Mouse (Mus musculus) ovary, postnatal 14 days (tissue): ENCODE measurements around the gene Rpl6.
A peak's percentile ranks its signal among the peaks of the same experiment; 100 is the strongest.
"Not testable (repeated sequence)": the region's sequence is repeated elsewhere in the genome, so short reads cannot be mapped to it uniquely, and the experiment has no call there.

ENCODE experiments used
- DNase-seq: peaks from one replicate; pipeline ENCODE4 v3.0.0; 2022; ENCODE audit warnings: low spot score

Rpl6 gene

GRCm38 (mm10) chr5:121197337-121197736 lies 6.9 kb upstream of the Rpl6 start:
- DNase-seq: no peak

DNA sequence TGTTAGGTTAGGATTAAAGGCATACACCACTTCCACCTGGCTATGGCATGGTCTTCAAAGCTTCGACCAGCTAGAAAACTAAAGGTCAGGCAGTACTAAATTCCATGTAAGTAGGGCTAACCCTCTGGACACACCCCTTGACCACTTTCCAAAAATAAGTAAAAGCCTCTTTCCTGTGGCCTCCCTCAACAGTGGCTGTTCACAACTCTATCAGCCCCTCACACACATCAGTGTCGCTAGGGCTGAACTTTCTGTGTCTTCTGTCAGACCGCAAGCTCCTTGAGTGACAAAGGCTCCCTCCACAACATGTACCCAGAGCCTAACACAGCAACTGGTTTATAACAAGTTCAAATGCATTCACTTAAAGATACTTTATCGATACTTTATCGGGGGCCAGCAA lies 5.9 kb upstream of the Rpl6 start:
- no peak for DNase-seq

GRCm38 (mm10) chr5:121201739-121202138 lies 2.5 kb upstream of the Rpl6 start:
- DNase-seq: no peak

DNA sequence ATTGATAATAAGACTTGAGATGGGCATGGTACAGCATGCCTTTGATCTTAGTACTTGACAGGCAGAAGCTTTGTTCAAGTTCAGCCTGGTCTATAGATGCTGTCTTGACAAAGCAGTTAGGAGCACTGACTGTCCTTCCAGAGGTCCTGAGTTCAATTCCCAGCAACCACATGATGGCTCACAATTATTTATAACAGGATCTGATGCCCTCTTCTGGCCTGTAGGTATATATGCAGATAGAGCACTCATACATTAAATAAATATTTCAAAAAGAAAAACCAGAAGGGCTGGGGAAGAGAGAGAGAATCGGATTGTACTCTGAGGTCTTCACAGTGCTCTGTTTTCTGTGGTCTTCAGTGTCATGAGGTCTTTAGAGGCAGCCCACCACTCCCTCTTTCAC lies 1.8 kb upstream of the Rpl6 start:
- DNase-seq: no peak

DNA sequence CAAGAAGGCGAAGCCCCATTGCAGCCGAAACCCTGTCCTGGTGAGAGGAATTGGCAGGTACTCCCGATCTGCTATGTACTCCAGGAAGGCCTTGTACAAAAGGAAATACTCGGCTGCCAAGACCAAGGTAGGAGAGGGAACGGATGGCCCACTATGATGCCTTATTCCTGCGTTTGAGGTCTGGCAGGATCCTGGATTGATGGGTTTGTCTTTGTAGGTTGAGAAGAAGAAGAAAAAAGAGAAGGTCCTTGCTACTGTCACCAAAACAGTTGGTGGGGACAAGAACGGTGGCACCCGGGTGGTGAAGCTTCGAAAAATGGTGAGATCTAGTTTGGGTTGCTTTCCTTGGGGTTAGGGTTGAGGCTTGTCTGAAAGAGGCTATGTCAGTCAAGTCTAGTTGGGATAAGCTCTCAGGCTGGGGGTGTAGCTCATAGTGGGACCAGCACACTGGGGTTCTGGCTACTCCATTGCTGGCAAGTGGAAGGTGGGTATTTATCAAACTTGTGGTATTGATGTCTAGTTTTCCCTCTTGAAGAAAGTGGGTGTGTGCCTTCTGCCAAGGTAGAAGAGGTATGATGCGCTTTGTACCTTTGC lies 1.4 kb downstream of the Rpl6 start:
- DNase-seq: not testable (repeated sequence)

GRCm38 (mm10) chr5:121206540-121206939 lies 2.3 kb downstream of the Rpl6 start:
- DNase-seq: no peak

GRCm38 (mm10) chr5:121206984-121207383 lies 2.7 kb downstream of the Rpl6 start:
- DNase-seq: no peak

DNA sequence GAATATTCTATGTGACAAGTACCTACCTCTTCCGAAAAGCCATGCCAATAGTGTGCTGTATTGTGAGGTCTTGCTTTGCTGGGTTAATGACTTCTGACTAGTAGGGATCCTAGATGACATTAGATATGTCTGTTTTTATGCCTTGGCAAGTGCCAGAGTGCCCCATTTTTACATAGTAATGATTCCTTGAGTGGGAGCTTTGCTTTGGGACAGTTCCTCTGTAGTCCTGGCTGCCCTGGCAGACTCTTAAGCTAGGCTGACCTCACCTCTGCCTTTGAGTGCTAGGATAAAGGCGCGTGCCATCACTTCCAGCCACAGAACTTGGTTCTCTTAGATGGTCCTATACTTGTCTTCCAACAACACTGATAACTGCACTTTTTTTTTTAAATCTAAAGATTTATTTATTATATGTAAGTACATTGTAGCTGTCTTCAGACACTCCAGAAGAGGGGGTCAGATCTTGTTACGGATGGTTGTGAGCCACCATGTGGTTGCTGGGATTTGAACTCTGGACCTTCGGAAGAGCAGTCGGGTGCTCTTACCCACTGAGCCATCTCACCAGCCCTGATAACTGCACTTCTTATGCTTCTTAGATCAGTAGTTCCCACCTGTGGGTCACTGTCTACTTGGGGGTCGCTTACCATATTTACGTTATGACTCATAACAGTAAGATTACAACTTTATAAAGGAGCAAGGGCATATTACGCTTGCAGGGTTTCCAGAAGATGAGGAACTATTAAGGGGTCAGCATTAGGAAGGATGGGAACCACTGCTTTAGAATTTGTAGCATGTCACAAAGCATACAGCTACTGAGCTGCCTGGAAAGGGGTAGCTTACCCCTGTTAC lies 5.7 kb downstream of the Rpl6 start:
- no peak for DNase-seq

GRCm38 (mm10) chr5:121210601-121210924 lies 6.3 kb downstream of the Rpl6 start:
- no peak for DNase-seq

GRCm38 (mm10) chr5:121212108-121212507 lies 7.8 kb downstream of the Rpl6 start:
- no peak for DNase-seq

DNA sequence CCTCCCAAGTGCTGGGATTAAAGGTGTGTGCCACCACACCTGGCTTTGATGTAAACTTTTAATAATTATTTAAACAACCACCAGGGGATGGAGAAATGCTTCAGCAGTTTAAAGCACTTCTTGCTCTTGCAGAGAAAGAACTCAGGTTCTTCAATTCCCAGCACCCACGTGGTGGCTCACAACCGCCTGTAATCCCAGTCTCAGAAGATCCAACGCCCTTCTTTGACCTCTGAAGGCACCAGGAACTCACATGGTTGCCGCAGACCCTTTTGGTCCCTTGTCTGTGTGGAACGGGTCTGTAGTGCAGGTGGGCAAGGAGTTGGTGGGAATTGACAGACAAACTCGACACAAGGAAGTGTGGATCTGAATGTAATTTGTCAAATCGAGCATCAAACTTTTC lies 10.4 kb downstream of the Rpl6 start:
- no peak for DNase-seq

- DNase-seq: peak; percentile 57
Observed at GRCm38 (mm10) chr5:121215380-121216125, 11.3 kb downstream of the Rpl6 start.

DNA sequence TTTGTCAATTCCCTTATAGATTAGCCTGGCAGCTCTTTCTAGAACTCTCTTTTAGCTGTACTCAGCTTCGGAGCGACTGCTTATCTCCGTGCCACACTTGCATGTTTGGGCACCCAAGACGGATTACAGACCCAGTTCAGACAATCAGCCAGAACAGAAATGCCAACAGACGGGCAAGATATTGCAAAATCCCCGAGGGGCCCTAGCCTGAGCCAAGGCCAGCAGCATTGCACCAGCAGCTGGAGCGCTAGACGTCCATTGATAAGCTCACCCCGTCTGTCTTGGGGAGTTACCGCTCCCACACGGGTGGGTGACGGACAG lies 11.8 kb downstream of the Rpl6 start:
- no peak for DNase-seq

DNA sequence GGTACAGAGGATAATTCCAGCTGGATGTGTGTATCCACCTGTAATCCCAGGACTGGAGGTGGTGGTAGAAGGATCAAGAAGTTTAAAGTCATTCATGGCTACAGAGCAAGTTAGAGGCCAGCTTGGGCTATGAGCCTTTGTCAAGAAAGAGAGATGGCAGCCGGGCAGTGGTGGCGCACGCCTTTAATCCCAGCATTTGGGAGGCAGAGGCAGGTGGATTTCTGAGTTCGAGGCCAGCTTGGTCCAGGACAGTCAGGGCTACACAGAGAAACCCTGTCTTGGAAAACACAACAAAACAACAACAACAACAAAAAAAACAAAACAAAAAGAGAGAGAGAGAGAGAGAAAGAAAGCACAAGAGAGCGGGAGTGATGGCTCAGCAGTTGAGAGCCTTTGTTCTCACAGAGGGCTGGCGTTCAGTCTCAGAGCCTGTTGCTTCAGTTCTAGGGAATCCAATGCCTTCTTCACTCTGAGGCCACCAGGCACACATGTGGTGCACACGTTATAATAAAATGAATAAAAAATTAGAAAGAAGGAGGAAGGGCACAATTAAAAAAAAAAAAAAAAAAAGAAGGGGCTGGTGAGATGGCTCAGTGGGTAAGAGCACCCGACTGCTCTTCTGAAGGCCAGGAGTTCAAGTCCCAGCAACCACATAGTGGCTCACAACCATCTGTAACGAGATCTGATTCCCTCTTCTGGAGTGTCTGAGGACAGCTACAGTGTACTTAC lies 12.5 kb downstream of the Rpl6 start:
- DNase-seq: not testable (repeated sequence)

- DNase-seq: no peak
Observed at GRCm38 (mm10) chr5:121217313-121217634, 13.0 kb downstream of the Rpl6 start.

DNA sequence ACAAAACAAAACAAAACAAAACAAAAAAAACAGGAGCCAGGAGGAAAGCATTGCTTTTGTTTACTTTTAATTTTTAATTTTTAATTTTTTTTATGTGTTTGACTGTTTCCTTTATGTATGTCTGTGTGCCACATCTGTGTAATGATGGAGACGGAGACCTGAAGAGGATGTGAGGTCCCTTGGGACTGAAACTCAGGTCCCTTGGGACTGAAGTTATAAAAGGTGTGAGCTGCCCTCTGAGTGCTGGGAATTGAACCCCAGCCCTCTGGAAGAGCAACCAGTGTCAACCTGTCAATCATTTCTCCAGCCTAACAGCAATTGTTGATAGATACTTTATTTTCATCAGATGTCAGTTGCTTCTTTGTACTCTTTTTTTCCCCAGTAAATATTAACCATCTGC lies 14.9 kb downstream of the Rpl6 start:
- DNase-seq: no peak

DNA sequence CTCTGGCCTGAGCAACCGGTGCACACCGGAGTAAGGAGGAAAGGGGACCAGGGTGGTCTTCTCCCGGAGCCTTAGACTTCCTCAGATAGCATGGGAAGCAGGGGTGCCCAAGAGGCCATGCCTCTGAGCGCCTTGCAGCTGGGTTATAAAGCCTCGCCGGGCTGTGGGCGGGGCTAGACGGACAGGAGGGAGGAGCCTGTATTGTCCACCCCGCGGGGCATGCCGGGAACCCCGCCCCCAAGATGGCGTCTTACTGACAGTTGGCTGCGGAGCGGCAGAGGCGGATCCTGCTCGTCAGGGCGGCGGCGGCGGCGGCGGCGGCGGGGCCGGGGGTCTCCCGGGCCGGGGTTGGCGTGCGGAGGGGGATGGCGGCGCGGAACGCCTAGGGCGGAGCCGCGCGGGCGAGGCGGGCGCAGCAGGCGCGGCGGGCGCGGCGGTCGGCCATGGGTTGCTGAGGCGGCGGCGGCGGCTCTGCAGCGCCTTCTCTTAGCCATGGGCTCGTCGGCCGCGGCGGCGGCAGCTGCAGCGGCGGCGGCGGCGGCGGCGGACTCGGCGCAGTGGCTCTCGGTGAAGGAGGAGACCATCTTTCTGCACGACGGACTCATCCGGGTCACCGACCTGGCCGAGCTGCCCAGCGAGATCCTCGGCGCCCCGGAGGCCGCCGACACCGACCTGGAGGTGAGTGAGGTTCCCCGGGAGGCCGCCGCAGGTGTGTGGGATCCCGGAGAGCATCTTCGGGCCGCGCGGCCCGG lies 15.9 kb downstream of the Rpl6 start, which contains the start of gene Hectd4:
Gene Hectd4, plus strand, starts transcription at position 240 of the 752 bp plus-strand sequence.
- peak; percentile 98 for DNase-seq

DNA sequence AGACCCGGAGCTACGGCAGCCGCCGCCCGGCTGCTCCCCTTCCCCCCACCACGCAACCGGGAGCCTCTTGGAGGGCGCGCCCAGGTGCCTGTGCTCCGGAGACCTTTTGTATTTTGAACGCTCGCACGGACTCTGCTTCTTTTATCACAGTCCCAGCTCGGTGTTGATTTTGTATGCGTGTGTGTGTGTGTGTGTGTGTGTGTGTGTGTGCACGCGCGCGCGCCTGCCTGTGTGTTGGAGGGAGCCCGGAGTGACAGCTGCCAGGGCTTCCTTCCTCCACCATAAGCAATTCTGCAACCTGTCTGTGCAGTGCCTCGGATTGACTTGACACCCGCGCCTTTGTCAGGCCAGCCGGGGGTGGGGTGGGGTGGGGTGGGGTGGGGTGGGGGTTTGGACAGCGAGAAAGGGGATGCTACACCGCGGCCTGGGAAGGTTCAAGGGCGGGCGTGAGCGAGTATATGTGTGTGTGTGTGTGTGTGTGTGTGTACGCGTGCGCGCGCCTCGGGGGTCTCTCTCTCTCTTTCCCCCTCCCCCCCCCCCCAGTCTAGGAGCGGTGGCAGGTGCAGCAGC lies 16.5 kb downstream of the Rpl6 start:
- no peak for DNase-seq

- no peak for DNase-seq
Observed at GRCm38 (mm10) chr5:121221328-121221850, 17.1 kb downstream of the Rpl6 start.

DNA sequence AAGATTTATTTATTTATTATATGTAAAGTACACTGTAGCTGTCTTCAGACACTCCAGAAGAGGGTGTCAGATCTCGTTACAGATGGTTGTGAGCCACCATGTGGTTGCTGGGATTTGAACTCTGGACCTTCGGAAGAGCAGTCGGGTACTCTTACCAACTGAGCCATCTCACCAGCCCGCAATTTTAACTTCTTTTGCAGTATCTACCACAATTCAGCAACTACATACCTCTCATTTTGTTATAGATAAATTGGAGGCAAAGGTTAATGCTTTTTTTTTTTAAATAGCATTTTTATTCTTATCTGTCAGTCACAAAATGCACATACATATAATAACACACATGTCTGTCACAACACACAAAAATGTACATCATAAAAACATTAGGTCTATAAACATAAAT lies 19.7 kb downstream of the Rpl6 start:
- not testable (repeated sequence) for DNase-seq

DNA sequence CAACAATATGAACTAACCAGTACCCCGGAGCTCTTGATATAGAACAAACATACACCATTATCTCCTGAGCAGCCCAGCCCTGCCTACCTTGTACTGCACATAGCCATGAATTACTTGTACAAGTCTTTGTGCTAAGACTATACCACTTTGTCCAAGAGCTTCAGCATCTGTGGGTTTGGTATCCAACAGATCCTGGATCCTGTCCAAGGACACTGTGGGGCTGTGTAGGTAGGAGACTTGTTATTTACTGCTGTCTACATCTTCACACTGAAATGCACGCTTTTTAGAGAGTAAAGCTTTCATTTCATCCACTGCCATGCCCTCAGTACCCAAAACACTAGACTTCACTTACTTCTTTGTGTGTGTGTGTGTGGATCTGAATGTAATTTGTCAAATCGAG lies 20.6 kb downstream of the Rpl6 start:
- DNase-seq: no peak
